Mouse (Mus musculus): ENCODE measurements around the gene Zmynd12.

The Zmynd12 gene

GRCm38 (mm10) chr4:119422294-119422964 lies at the start of gene Zmynd12, which contains the start of gene Ppcs:
Zmynd12 (plus strand) TSS chr4:119422814.
Ppcs (minus strand) TSS chr4:119422420.
- peak; percentile 76 for DNase-seq (ENCODE audit: low spot score)

GRCm38 (mm10) chr4:119381471-119382190 lies 41.0 kb upstream of the Zmynd12 start:
- DNase-seq (ENCODE audit: low spot score) = no peak

- DNase-seq (ENCODE audit: low spot score) = no peak
Measured at GRCm38 (mm10) chr4:119389184-119389583, 33.4 kb upstream of the Zmynd12 start.

- no peak for DNase-seq (ENCODE audit: low spot score)
Measured at GRCm38 (mm10) chr4:119390369-119390768, 32.2 kb upstream of the Zmynd12 start.

GRCm38 (mm10) chr4:119398751-119399150 lies 23.9 kb upstream of the Zmynd12 start:
- DNase-seq (ENCODE audit: low spot score) = no peak

GRCm38 (mm10) chr4:119400896-119401295 lies 21.7 kb upstream of the Zmynd12 start:
- no peak for DNase-seq (ENCODE audit: low spot score)

- no peak for DNase-seq (ENCODE audit: low spot score)
Measured at GRCm38 (mm10) chr4:119403431-119403830, 19.2 kb upstream of the Zmynd12 start.

GRCm38 (mm10) chr4:119411877-119412650 lies 10.6 kb upstream of the Zmynd12 start:
- DNase-seq (ENCODE audit: low spot score) = no peak

- DNase-seq (ENCODE audit: low spot score) = no peak
Measured at GRCm38 (mm10) chr4:119412791-119413190, 9.8 kb upstream of the Zmynd12 start.

- peak; percentile 91 for DNase-seq (ENCODE audit: low spot score)
Measured at GRCm38 (mm10) chr4:119415072-119415753, 7.4 kb upstream of the Zmynd12 start, which contains the start of gene Ccdc30. Ccdc30 (minus strand) TSS chr4:119415521.

- no peak for DNase-seq (ENCODE audit: low spot score)
Measured at GRCm38 (mm10) chr4:119417270-119417669, 5.3 kb upstream of the Zmynd12 start.

- DNase-seq (ENCODE audit: low spot score) = no peak
Measured at GRCm38 (mm10) chr4:119417894-119418293, 4.7 kb upstream of the Zmynd12 start.

- DNase-seq (ENCODE audit: low spot score) = no peak
Measured at GRCm38 (mm10) chr4:119421191-119421590, 1.4 kb upstream of the Zmynd12 start.

GRCm38 (mm10) chr4:119421921-119422293 lies 707 bp upstream of the Zmynd12 start:
- DNase-seq (ENCODE audit: low spot score) = no peak

GRCm38 (mm10) chr4:119425077-119425476 lies 2.5 kb downstream of the Zmynd12 start:
- DNase-seq (ENCODE audit: low spot score) = no peak

GRCm38 (mm10) chr4:119425601-119426000 lies 3.0 kb downstream of the Zmynd12 start:
- no peak for DNase-seq (ENCODE audit: low spot score)

- DNase-seq (ENCODE audit: low spot score) = no peak
Measured at GRCm38 (mm10) chr4:119427680-119428079, 5.1 kb downstream of the Zmynd12 start.

GRCm38 (mm10) chr4:119430678-119431077 lies 8.1 kb downstream of the Zmynd12 start:
- DNase-seq (ENCODE audit: low spot score) = no peak

- no peak for DNase-seq (ENCODE audit: low spot score)
Measured at GRCm38 (mm10) chr4:119437936-119438335, 15.3 kb downstream of the Zmynd12 start.

- DNase-seq (ENCODE audit: low spot score) = no peak
Measured at GRCm38 (mm10) chr4:119441836-119442235, 19.2 kb downstream of the Zmynd12 start.

- no peak for DNase-seq (ENCODE audit: low spot score)
Measured at GRCm38 (mm10) chr4:119442539-119442938, 19.9 kb downstream of the Zmynd12 start.

- no peak for DNase-seq (ENCODE audit: low spot score)
Measured at GRCm38 (mm10) chr4:119447261-119447660, 24.6 kb downstream of the Zmynd12 start.
